Mouse (Mus musculus) natural killer cell, adult 2 months (primary cell): ENCODE data around the gene Naga.

Experiments used
- DNase-seq, 2 experiments: peaks; one replicate each; pipeline ENCODE4 v3.0.0; 2022; ENCODE audit warnings: low spot score in 2 of 2

Gene Naga

GRCm38 (mm10) chr15:82354126-82354945 lies 15.6 kb upstream of the Naga start, which contains the start of gene Ndufa6:
Ndufa6 (minus strand) TSS chr15:82354322.
- DNase-seq = peak; percentile 95 to 97

- DNase-seq = no peak
Measured at GRCm38 (mm10) chr15:82353745-82354113, 15.0 kb upstream of the Naga start.

GRCm38 (mm10) chr15:82353078-82353744 lies 14.5 kb upstream of the Naga start:
- no peak for DNase-seq

- no peak for DNase-seq
Measured at GRCm38 (mm10) chr15:82351480-82351879, 12.8 kb upstream of the Naga start.

- no peak for DNase-seq
Measured at GRCm38 (mm10) chr15:82350349-82350748, 11.6 kb upstream of the Naga start.

GRCm38 (mm10) chr15:82348999-82349341 lies 10.2 kb upstream of the Naga start:
- no peak for DNase-seq

GRCm38 (mm10) chr15:82348258-82348998 lies 9.7 kb upstream of the Naga start:
- no peak for DNase-seq

- DNase-seq = no peak
Measured at GRCm38 (mm10) chr15:82347852-82348251, 9.1 kb upstream of the Naga start.

- no peak for DNase-seq
Measured at GRCm38 (mm10) chr15:82347303-82347676, 8.6 kb upstream of the Naga start.

- no peak for DNase-seq
Measured at GRCm38 (mm10) chr15:82346580-82347302, 8.0 kb upstream of the Naga start.

- peak; percentile 98 for DNase-seq
Measured at GRCm38 (mm10) chr15:82345820-82346470, 7.2 kb upstream of the Naga start.

GRCm38 (mm10) chr15:82344971-82345370 lies 6.2 kb upstream of the Naga start:
- DNase-seq = no peak

GRCm38 (mm10) chr15:82343368-82344287 lies 4.9 kb upstream of the Naga start:
- no peak for DNase-seq

- no peak for DNase-seq
Measured at GRCm38 (mm10) chr15:82342543-82342935, 3.8 kb upstream of the Naga start.

GRCm38 (mm10) chr15:82341675-82342542 lies 3.2 kb upstream of the Naga start:
- peak; percentile 55 to 75 for DNase-seq

- peak; percentile 65 to 73 for DNase-seq
Measured at GRCm38 (mm10) chr15:82341036-82341501, 2.3 kb upstream of the Naga start.

- no peak for DNase-seq
Measured at GRCm38 (mm10) chr15:82340414-82341035, 1.8 kb upstream of the Naga start.

- DNase-seq = no peak
Measured at GRCm38 (mm10) chr15:82339634-82340254, 1.0 kb upstream of the Naga start.
